8 mouse cellular contexts compared by ENCODE assay signal in genomic region chrX:169319945-169320667, GRCm38 (mm10). TPM values are rescaled to one million over a fixed set of nuclear protein-coding genes. Genes with fewer than 3 reads are reported as not detected.
DNase-seq lines count a peak whose midpoint lies in the region; ATAC-seq and TF ChIP-seq lines count a peak whose summit lies in the region.

Hccs (minus strand) TSS chrX:169320372.

- DNase-seq in gastrocnemius, adult 8-10 months (ENCODE audit: low spot score in 2 of 2): peak; percentile 77 to 85
- peak; percentile 35 for DNase-seq in hindlimb bud, embryonic 11.5 days (ENCODE audit: extremely low spot score, low read depth, low spot score)
- DNase-seq in left cerebral cortex, adult 8-10 months (ENCODE audit: low spot score in 2 of 2): peak; percentile 53 to 88
- DNase-seq in right cerebral cortex, postnatal 10 days (ENCODE audit: low spot score in 2 of 2): peak; percentile 92
- peak; percentile 70 for DNase-seq in urinary bladder, postnatal 25 days (ENCODE audit: low spot score)

- H3K36me3 ChIP-seq in megakaryocyte, embryonic 14.5 days (replicated peaks; ENCODE audit: low read length): peaks cover 22% of the 10 kb centered on the region

- peaks cover 7% of the 10 kb centered on the region for H3K9me3 ChIP-seq in megakaryocyte, embryonic 14.5 days

- no peaks in the 10 kb centered on the region for H3K27me3 ChIP-seq in megakaryocyte, embryonic 14.5 days (replicated peaks)

- H3K4me1 ChIP-seq in cortical plate, adult 2 months (ENCODE audit: control insufficient read depth, insufficient read depth, low read length): peaks cover 4% of the 10 kb centered on the region; the same call in 1 of the 2 replicates
- H3K4me1 ChIP-seq in megakaryocyte, embryonic 14.5 days: peaks cover 20% of the 10 kb centered on the region

- TF ChIP-seq CTCF in cortical plate, adult 2 months (IDR thresholded peaks at IDR 0.05; ENCODE audit: extremely low read depth, insufficient read depth, low read length): no peak

- TF ChIP-seq POLR2A in cortical plate, adult 2 months (IDR thresholded peaks at IDR 0.05; ENCODE audit: extremely low read depth, insufficient read depth, low read length): 0 out of 2 replicates have a peak, but pooled peaks have one; percentile 19

- peak within 1 kb of the TSS; percentile 84 for H3K27ac ChIP-seq in cortical plate, adult 2 months (ENCODE audit: insufficient read depth, low read length)

- H3K4me3 ChIP-seq in cortical plate, adult 2 months (ENCODE audit: insufficient read depth, low read length): peak within 1 kb of the TSS; percentile 98
- peak within 1 kb of the TSS; percentile 96 for H3K4me3 ChIP-seq in megakaryocyte, embryonic 14.5 days (replicated peaks)

- ATAC-seq in activated CD4-positive, CD25-positive, alpha-beta regulatory T cell, adult 4 months: peak; percentile 98

RNA-seq across cellular contexts. Expression of gene Hccs, which starts in this region (rescaled TPM):
- 10 to 100 TPM in 1 of 2 experiments, 1 to 10 TPM in 1; 9.9 to 10.2 TPM for polyA plus RNA-seq in activated CD4-positive, CD25-positive, alpha-beta regulatory T cell, adult 4 months (2017; shearing (Covaris generic))
- 22.7 and 22.8 TPM in 2 replicates for polyA plus RNA-seq in cortical plate, adult 2 months (2012; rRNA removed)
- total RNA-seq in gastrocnemius, adult 8-10 months (2022): 10 to 100 TPM; 21.3 to 30.3 (median 26.8) TPM
- total RNA-seq in left cerebral cortex, adult 8-10 months (2022): 10 to 100 TPM; 21.1 to 24.9 (median 23.1) TPM
- polyA plus RNA-seq in megakaryocyte, embryonic 14.5 days (2012; ENCODE audit: insufficient read depth, low replicate concordance): 4.0 and 6.6 TPM in 2 replicates

Comparison
In these comparisons a context has a peak if more than half of its experiments do, and no peak if none do; other contexts are left out.
1. Peak in every context shown above with its lines: DNase-seq, ATAC-seq, H3K4me3 ChIP-seq and H3K27ac ChIP-seq.
2. DNase-seq: peak in every context shown above with its lines; median percentile 92 in right cerebral cortex, postnatal 10 days; 81 in gastrocnemius, adult 8-10 months; 70 in left cerebral cortex, adult 8-10 months; 70 in urinary bladder, postnatal 25 days; 35 in hindlimb bud, embryonic 11.5 days.